Mouse (Mus musculus): ENCODE measurements at regions not wholly inside any gene's neighbourhood (a gene's known extent, or its start where the extent isn't known, plus 50 kb on each side); places are given as distances from the start of the nearest gene placed in this dataset.

DNA sequence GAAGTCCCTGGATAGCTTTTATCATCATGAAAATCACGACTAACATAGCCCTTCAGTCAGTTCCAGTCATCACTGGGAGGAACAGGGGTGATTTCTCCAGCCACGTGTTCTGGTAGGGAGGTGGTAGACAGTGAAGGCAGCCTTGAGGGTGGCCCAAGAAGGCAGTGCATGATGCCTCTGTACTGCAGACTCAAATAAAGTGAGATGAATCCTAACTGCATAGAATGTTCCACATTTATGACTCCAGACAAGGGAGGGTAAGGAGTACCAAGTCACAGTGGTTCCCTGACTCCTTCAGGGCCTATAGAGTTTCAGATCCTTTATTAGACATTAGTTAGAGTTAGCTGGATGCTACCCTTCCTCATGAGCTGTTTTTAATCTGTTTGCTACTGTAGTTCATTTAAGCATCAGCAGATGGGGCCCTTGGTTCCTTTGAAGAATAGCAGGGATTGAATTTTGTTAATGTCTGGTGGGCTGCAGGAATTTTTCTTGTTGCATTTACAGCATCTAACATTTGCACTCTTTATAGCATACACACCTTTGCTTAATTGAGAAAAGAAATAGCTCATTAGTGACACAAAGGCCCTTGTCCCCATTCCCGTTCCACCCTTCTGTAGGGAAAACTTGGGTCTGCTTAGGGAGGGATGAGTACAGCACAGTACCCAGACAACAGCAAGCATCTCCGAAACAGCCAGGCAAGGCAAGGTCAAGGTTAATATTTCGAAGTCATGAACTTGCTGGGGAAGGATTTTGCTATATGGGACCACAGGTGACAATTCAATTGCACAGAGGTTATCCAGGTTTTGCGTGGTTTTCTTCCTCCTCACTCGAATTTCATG is 359.0 kb upstream of the Pkn2 start:
- Histone ChIP-seq H3K9ac (replicated peaks; ENCODE audit: low read depth, low read length) (no peak overlapping the region), H3K4me1 (ENCODE audit: control insufficient read depth, insufficient read depth, low read length) (no peaks in the 10 kb centered on the region), H3K4me3 (ENCODE audit: low read depth, low read length) (no peak overlapping the region), H3K36me3 (ENCODE audit: control insufficient read depth, insufficient read depth, low read length) (no peaks in the 10 kb centered on the region), H3K4me2 (ENCODE audit: low read depth, low read length) (no peak overlapping the region), H3K27ac (ENCODE audit: low read depth, low read length) (no peak overlapping the region), H3K27me3 (ENCODE audit: control insufficient read depth, insufficient read depth, low read length) (no peaks in the 10 kb centered on the region), H3K9me3 (ENCODE audit: control insufficient read depth, low read length) (no peaks in the 10 kb centered on the region)
- 76% methylated on average over 7 of the region's 7 CpGs for WGBS
- ATAC-seq (ENCODE audit: low read depth), result 0 out of 2 replicates have a peak, but pooled peaks have one; percentile 17

DNA sequence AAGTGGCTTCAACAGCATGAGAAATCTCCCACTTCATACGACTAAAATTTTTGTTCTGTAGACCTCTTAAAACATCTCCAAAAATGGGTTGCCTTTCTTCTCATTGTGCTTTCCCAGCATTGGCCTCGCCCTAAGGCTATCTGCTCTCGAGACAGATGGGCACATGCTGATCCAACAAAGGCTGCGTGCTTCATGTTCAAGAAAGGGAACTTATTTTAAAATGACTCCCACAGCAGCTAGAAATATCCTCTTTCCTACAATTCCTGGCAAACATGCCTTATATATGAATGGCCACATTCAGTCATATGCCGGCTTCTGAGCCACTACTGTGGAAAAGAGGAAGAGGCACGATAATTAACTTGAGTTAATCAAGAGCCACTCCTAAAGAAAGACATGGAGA is 356.7 kb upstream of the Pkn2 start:
- WGBS, result 77% methylated on average over 6 of the region's 6 CpGs
- Histone ChIP-seq H3K4me3 (ENCODE audit: low read depth, low read length) (no peak overlapping the region), H3K9me3 (ENCODE audit: control insufficient read depth, low read length) (no peaks in the 10 kb centered on the region), H3K9ac (replicated peaks; ENCODE audit: low read depth, low read length) (no peak overlapping the region), H3K4me2 (ENCODE audit: low read depth, low read length) (no peak overlapping the region), H3K36me3 (ENCODE audit: control insufficient read depth, insufficient read depth, low read length) (no peaks in the 10 kb centered on the region), H3K27me3 (ENCODE audit: control insufficient read depth, insufficient read depth, low read length) (no peaks in the 10 kb centered on the region), H3K4me1 (ENCODE audit: control insufficient read depth, insufficient read depth, low read length) (no peaks in the 10 kb centered on the region), H3K27ac (ENCODE audit: low read depth, low read length) (no peak overlapping the region)
- ATAC-seq (ENCODE audit: low read depth), result no peak

DNA sequence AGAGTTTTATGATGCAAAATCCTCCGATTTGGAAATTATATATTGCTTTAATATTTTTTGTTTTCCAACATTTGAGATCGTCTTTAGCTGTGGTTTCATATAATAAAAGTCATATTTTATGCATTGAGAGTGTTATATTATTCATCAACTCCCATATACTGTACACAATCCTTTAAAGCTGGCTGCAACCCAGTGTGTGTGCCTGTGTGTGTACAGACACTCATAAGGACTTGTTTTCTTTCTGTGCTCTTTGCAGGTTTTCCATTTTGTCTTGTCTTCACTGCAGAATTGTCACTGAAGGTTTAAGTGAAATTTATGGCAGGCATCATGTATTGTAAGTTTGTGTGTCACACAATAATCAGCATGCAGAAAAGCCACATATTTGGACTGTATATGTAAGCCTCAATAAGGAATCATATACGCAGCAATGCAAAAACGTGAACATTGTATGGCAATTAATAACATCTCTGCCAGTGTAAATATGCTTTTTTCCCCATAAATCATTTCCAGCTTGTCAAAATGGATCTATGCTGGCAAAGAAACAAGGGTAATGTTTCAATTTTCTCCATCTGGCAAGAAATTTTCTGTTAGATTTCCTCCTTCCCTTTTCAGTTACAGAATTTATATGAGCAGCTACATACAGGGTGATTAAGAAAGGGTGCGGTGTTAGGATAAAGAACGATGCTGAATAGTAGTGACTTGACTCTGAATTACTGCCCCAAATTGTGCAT is 342.4 kb upstream of the Pkn2 start:
- H3K27ac ChIP-seq (ENCODE audit: low read depth, low read length), result no peak overlapping the region
- H3K9ac ChIP-seq (replicated peaks; ENCODE audit: low read depth, low read length), result no peak overlapping the region
- no peak overlapping the region for H3K4me2 ChIP-seq (ENCODE audit: low read depth, low read length)
- no peak overlapping the region for H3K4me3 ChIP-seq (ENCODE audit: low read depth, low read length)
- no peaks in the 10 kb centered on the region for H3K36me3 ChIP-seq (ENCODE audit: control insufficient read depth, insufficient read depth, low read length)
- no peaks in the 10 kb centered on the region for H3K27me3 ChIP-seq (ENCODE audit: control insufficient read depth, insufficient read depth, low read length)
- H3K4me1 ChIP-seq (ENCODE audit: control insufficient read depth, insufficient read depth, low read length), result no peaks in the 10 kb centered on the region
- WGBS, result 71% methylated on average over 6 of the region's 6 CpGs
- no peaks in the 10 kb centered on the region for H3K9me3 ChIP-seq (ENCODE audit: control insufficient read depth, low read length)
- ATAC-seq (ENCODE audit: low read depth), result no peak

DNA sequence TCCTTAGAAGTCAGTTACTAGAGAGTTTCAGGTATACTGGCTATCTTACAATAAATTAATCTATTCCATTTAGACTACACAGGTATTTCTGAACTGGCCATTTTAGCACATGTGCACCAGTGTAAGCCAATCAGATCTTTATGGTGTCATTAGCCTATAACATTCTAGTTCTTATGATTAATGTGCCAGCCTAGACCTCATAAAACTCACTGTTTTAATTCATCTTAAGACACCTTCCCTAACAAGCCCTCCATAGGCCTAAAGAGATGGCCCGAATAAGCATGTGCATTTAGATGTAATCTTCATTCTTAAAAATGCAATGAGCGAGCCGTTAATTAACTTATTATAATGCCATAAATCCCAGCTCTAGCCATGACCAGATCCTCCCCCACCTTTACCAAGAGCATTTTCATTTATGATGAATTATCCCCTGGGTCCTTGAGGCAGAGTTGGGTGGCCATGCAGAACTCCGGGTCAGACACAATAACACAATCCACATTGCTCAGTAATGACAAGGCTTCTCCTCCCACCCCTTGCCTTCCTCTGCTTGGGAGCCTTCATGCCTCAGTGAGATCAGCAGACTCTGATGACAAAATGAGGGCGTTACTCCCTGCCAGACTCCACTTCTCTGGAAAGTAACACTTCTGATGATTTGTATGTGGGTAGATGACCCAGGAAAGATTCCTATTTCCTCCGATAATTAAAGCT is 311.6 kb upstream of the Pkn2 start:
- Histone ChIP-seq H3K27ac (ENCODE audit: low read depth, low read length) (no peak overlapping the region), H3K4me2 (ENCODE audit: low read depth, low read length) (no peak overlapping the region), H3K27me3 (ENCODE audit: control insufficient read depth, insufficient read depth, low read length) (no peaks in the 10 kb centered on the region), H3K4me3 (ENCODE audit: low read depth, low read length) (no peak overlapping the region), H3K36me3 (ENCODE audit: control insufficient read depth, insufficient read depth, low read length) (no peaks in the 10 kb centered on the region), H3K4me1 (ENCODE audit: control insufficient read depth, insufficient read depth, low read length) (no peaks in the 10 kb centered on the region), H3K9ac (replicated peaks; ENCODE audit: low read depth, low read length) (no peak overlapping the region), H3K9me3 (ENCODE audit: control insufficient read depth, low read length) (no peaks in the 10 kb centered on the region)
- peak; percentile 49; the same call in 1 of the 2 replicates for ATAC-seq (ENCODE audit: low read depth)
- 67% methylated on average over 6 of the region's 6 CpGs for WGBS

DNA sequence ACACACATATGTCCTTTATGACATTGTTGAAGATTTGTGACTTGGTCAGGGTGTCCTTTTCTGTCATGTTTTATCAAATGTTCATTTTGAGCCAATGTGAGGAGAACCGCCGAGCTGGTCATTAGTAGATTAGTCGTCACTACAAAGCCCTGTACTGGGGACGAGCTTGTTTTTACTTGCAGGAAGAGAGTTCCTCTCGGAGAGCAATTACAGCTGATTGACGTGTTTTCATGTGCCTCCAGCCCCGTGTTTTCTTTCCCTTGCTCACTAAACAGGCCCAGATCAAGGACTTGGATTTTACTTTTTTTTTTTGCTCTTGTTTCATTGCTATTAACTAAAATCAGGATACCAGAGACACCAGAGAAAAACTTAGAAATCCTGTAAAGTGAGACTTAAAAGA is 307.1 kb upstream of the Pkn2 start:
- Histone ChIP-seq H3K27me3 (ENCODE audit: control insufficient read depth, insufficient read depth, low read length) (no peaks in the 10 kb centered on the region), H3K4me3 (ENCODE audit: low read depth, low read length) (no peak overlapping the region), H3K9me3 (ENCODE audit: control insufficient read depth, low read length) (no peaks in the 10 kb centered on the region), H3K27ac (ENCODE audit: low read depth, low read length) (no peak overlapping the region), H3K9ac (replicated peaks; ENCODE audit: low read depth, low read length) (no peak overlapping the region), H3K36me3 (ENCODE audit: control insufficient read depth, insufficient read depth, low read length) (no peaks in the 10 kb centered on the region), H3K4me1 (ENCODE audit: control insufficient read depth, insufficient read depth, low read length) (no peaks in the 10 kb centered on the region), H3K4me2 (ENCODE audit: low read depth, low read length) (no peak overlapping the region)
- ATAC-seq (ENCODE audit: low read depth), result no peak
- 50% methylated on average over 7 of the region's 7 CpGs for WGBS

DNA sequence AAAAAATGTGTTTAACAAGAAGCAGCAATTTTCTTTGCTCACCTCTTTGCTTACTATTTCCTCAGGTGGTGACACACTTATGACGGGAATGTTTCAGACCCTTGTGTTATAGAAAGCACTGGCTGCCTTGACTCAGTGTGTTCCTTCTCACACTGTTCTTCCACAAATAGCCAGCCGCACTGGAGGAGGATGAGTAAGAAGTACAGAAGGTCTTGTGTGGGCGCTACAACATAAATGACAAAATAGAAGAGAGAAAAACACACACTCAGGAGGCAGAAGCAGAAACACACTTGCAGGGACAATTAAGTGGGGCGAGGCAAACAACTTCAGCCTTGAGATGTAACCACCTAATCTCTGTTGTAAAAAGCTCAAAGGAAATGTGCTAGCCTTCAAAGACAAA is 292.2 kb upstream of the Pkn2 start:
- no peak overlapping the region for H3K27ac ChIP-seq (ENCODE audit: low read depth, low read length)
- 73% methylated on average over 4 of the region's 4 CpGs for WGBS
- H3K4me3 ChIP-seq (ENCODE audit: low read depth, low read length), result no peak overlapping the region
- no peaks in the 10 kb centered on the region for H3K36me3 ChIP-seq (ENCODE audit: control insufficient read depth, insufficient read depth, low read length)
- H3K4me1 ChIP-seq (ENCODE audit: control insufficient read depth, insufficient read depth, low read length), result no peaks in the 10 kb centered on the region
- no peak for ATAC-seq (ENCODE audit: low read depth)
- no peaks in the 10 kb centered on the region for H3K9me3 ChIP-seq (ENCODE audit: control insufficient read depth, low read length)
- H3K9ac ChIP-seq (replicated peaks; ENCODE audit: low read depth, low read length), result no peak overlapping the region
- H3K27me3 ChIP-seq (ENCODE audit: control insufficient read depth, insufficient read depth, low read length), result no peaks in the 10 kb centered on the region
- H3K4me2 ChIP-seq (ENCODE audit: low read depth, low read length), result no peak overlapping the region

DNA sequence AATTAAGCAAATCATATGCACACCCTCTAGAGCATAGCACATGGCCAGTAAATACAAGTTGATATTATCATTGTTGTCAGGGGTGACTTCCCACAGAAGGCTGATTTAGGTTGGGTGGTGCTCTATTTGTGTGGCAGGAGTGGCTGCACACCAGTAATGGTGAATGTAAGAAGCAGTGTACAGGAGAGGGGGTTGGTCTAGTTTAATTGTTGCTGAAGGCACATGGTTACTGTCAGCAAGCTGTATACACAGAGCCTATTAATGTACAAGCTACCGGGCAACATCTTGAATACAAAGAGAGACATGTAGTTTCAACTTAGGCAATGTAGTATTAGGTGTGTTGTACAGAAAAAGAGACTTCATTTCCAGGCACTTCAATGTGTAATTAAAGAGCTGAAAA is 280.6 kb upstream of the Pkn2 start:
- Histone ChIP-seq H3K9me3 (ENCODE audit: control insufficient read depth, low read length) (no peaks in the 10 kb centered on the region), H3K27me3 (ENCODE audit: control insufficient read depth, insufficient read depth, low read length) (no peaks in the 10 kb centered on the region), H3K4me2 (ENCODE audit: low read depth, low read length) (no peak overlapping the region), H3K27ac (ENCODE audit: low read depth, low read length) (no peak overlapping the region), H3K9ac (replicated peaks; ENCODE audit: low read depth, low read length) (no peak overlapping the region), H3K36me3 (ENCODE audit: control insufficient read depth, insufficient read depth, low read length) (no peaks in the 10 kb centered on the region), H3K4me3 (ENCODE audit: low read depth, low read length) (no peak overlapping the region), H3K4me1 (ENCODE audit: control insufficient read depth, insufficient read depth, low read length) (no peaks in the 10 kb centered on the region)
- ATAC-seq (ENCODE audit: low read depth), result no peak
- 60% methylated on average over 1 of the region's 1 CpGs for WGBS

DNA sequence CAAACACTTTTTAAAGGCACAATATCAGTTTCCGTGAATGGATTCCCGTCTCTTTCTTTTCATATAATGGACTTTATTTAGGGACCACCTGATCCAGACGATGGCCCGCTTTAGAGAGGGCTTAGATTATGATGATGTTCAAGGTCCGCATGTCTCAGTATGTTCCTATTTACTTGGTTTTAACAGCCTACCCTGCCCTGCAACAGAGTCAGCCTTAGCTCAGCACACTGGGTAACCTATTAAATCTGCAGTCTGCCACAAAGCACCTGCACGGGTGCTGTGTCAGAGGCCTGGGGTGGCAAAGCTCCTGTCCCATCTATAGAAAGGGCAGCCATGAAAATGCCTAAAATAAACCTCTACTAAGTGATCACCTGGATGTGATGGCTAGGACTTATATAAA is 280.2 kb upstream of the Pkn2 start:
- no peak overlapping the region for H3K4me3 ChIP-seq (ENCODE audit: low read depth, low read length)
- H3K27ac ChIP-seq (ENCODE audit: low read depth, low read length), result no peak overlapping the region
- H3K27me3 ChIP-seq (ENCODE audit: control insufficient read depth, insufficient read depth, low read length), result no peaks in the 10 kb centered on the region
- H3K36me3 ChIP-seq (ENCODE audit: control insufficient read depth, insufficient read depth, low read length), result no peaks in the 10 kb centered on the region
- no peak for ATAC-seq (ENCODE audit: low read depth)
- no peak overlapping the region for H3K9ac ChIP-seq (replicated peaks; ENCODE audit: low read depth, low read length)
- no peaks in the 10 kb centered on the region for H3K4me1 ChIP-seq (ENCODE audit: control insufficient read depth, insufficient read depth, low read length)
- WGBS, result 85% methylated on average over 6 of the region's 6 CpGs
- H3K4me2 ChIP-seq (ENCODE audit: low read depth, low read length), result no peak overlapping the region
- no peaks in the 10 kb centered on the region for H3K9me3 ChIP-seq (ENCODE audit: control insufficient read depth, low read length)

DNA sequence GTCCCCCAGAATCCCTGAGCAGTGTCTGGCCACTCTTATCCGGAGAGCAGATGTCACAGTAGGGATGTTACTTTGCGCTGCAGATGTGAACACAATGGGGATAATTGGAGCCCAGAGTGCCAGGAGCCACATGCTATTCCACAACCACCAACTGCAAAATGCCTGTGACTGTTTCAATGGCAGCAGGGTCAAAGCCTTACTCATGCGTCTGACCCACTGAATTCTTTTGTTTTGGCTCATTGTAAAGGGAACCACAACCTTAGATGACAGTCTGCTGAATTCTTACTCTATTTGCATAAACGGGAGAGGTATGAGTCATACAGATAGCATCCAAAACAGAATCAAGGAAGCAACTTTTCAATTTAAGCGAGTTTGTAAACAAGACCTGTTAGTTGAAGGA is 276.8 kb upstream of the Pkn2 start:
- H3K9me3 ChIP-seq (ENCODE audit: control insufficient read depth, low read length), result no peaks in the 10 kb centered on the region
- H3K27ac ChIP-seq (ENCODE audit: low read depth, low read length), result no peak overlapping the region
- no peak overlapping the region for H3K9ac ChIP-seq (replicated peaks; ENCODE audit: low read depth, low read length)
- no peak for ATAC-seq (ENCODE audit: low read depth)
- H3K4me2 ChIP-seq (ENCODE audit: low read depth, low read length), result no peak overlapping the region
- H3K27me3 ChIP-seq (ENCODE audit: control insufficient read depth, insufficient read depth, low read length), result no peaks in the 10 kb centered on the region
- WGBS, result 32% methylated on average over 5 of the region's 5 CpGs
- H3K4me1 ChIP-seq (ENCODE audit: control insufficient read depth, insufficient read depth, low read length), result no peaks in the 10 kb centered on the region
- no peak overlapping the region for H3K4me3 ChIP-seq (ENCODE audit: low read depth, low read length)
- no peaks in the 10 kb centered on the region for H3K36me3 ChIP-seq (ENCODE audit: control insufficient read depth, insufficient read depth, low read length)

Measured in neural tube, embryonic 14.5 days (tissue).